Mouse (Mus musculus): Measurements from ENCODE around the gene Lrig3. TPM values are rescaled to one million over a fixed set of nuclear protein-coding genes. Genes with fewer than 3 reads are reported as not detected.

Gene Lrig3
- polyA plus RNA-seq, 1 experiment = 17.9 TPM

- H3K27me3 ChIP-seq (ENCODE audit: control insufficient read depth, insufficient read depth, low read length) = no peaks in the 10 kb centered on the region
- no peak overlapping the region for H3K4me3 ChIP-seq (ENCODE audit: low read depth, low read length)
- no peaks in the 10 kb centered on the region for H3K36me3 ChIP-seq (ENCODE audit: control insufficient read depth, insufficient read depth, low read length)
- peaks cover 10% of the 10 kb centered on the region; the same call in 1 of the 2 replicates for H3K4me1 ChIP-seq (ENCODE audit: control insufficient read depth, insufficient read depth, insufficient read length, low read length)
- H3K27ac ChIP-seq (ENCODE audit: insufficient read depth, low read depth, low read length) = no peak overlapping the region
- WGBS = 72% methylated on average over 15 of the region's 15 CpGs
- no peak for TF ChIP-seq POLR2A (IDR thresholded peaks at IDR 0.05; ENCODE audit: low read depth, low read length)
These were observed 17.0 kb upstream of the Lrig3 start for GRCm38 (mm10) chr10:125948842-125949474.

GRCm38 (mm10) chr10:125951633-125952032, 14.3 kb upstream of the Lrig3 start:
- Histone ChIP-seq H3K27ac (ENCODE audit: insufficient read depth, low read depth, low read length) (no peak overlapping the region), H3K27me3 (ENCODE audit: control insufficient read depth, insufficient read depth, low read length) (no peaks in the 10 kb centered on the region), H3K4me3 (ENCODE audit: low read depth, low read length) (no peak overlapping the region), H3K4me1 (ENCODE audit: control insufficient read depth, insufficient read depth, insufficient read length, low read length) (peaks cover 8% of the 10 kb centered on the region; the same call in 1 of the 2 replicates), H3K36me3 (ENCODE audit: control insufficient read depth, insufficient read depth, low read length) (no peaks in the 10 kb centered on the region)
- no peak for TF ChIP-seq POLR2A (IDR thresholded peaks at IDR 0.05; ENCODE audit: low read depth, low read length)
- TF ChIP-seq CTCF (IDR thresholded peaks at IDR 0.05; ENCODE audit: extremely low read depth, insufficient read length, insufficient replicate concordance, low read depth, low read length) = no peak
- WGBS = 19% methylated on average over 5 of the region's 5 CpGs

- no peak for TF ChIP-seq POLR2A (IDR thresholded peaks at IDR 0.05; ENCODE audit: low read depth, low read length)
- H3K27ac ChIP-seq (ENCODE audit: insufficient read depth, low read depth, low read length) = no peak overlapping the region
- H3K4me3 ChIP-seq (ENCODE audit: low read depth, low read length) = no peak overlapping the region
- peaks cover 8% of the 10 kb centered on the region; the same call in 1 of the 2 replicates for H3K4me1 ChIP-seq (ENCODE audit: control insufficient read depth, insufficient read depth, insufficient read length, low read length)
- WGBS = 25% methylated on average over 7 of the region's 7 CpGs
- no peaks in the 10 kb centered on the region for H3K27me3 ChIP-seq (ENCODE audit: control insufficient read depth, insufficient read depth, low read length)
- H3K36me3 ChIP-seq (ENCODE audit: control insufficient read depth, insufficient read depth, low read length) = no peaks in the 10 kb centered on the region
These were observed 11.6 kb upstream of the Lrig3 start for GRCm38 (mm10) chr10:125954343-125954742.

- no peak overlapping the region for H3K4me3 ChIP-seq (ENCODE audit: low read depth, low read length)
- H3K27ac ChIP-seq (ENCODE audit: insufficient read depth, low read depth, low read length) = no peak overlapping the region
- TF ChIP-seq POLR2A (IDR thresholded peaks at IDR 0.05; ENCODE audit: low read depth, low read length) (no peak), CTCF (IDR thresholded peaks at IDR 0.05; ENCODE audit: extremely low read depth, insufficient read length, insufficient replicate concordance, low read depth, low read length) (no peak)
- no peaks in the 10 kb centered on the region for H3K36me3 ChIP-seq (ENCODE audit: control insufficient read depth, insufficient read depth, low read length)
- H3K4me1 ChIP-seq (ENCODE audit: control insufficient read depth, insufficient read depth, insufficient read length, low read length) = peaks cover 8% of the 10 kb centered on the region; the same call in 1 of the 2 replicates
- 80% methylated on average over 12 of the region's 12 CpGs for WGBS
- H3K27me3 ChIP-seq (ENCODE audit: control insufficient read depth, insufficient read depth, low read length) = no peaks in the 10 kb centered on the region
These were observed 11.0 kb upstream of the Lrig3 start for GRCm38 (mm10) chr10:125954747-125955530.

- no peaks in the 10 kb centered on the region for H3K36me3 ChIP-seq (ENCODE audit: control insufficient read depth, insufficient read depth, low read length)
- WGBS = 18% methylated on average over 9 of the region's 9 CpGs
- TF ChIP-seq POLR2A (IDR thresholded peaks at IDR 0.05; ENCODE audit: low read depth, low read length) (no peak), CTCF (IDR thresholded peaks at IDR 0.05; ENCODE audit: extremely low read depth, insufficient read length, insufficient replicate concordance, low read depth, low read length) (no peak)
- peak overlapping the region; percentile 70 for H3K27ac ChIP-seq (ENCODE audit: insufficient read depth, low read depth, low read length)
- no peaks in the 10 kb centered on the region for H3K27me3 ChIP-seq (ENCODE audit: control insufficient read depth, insufficient read depth, low read length)
- H3K4me3 ChIP-seq (ENCODE audit: low read depth, low read length) = no peak overlapping the region; the same call in 1 of the 2 replicates
- H3K4me1 ChIP-seq (ENCODE audit: control insufficient read depth, insufficient read depth, insufficient read length, low read length) = peaks cover 22% of the 10 kb centered on the region; the same call in 1 of the 2 replicates
These were observed 4.4 kb upstream of the Lrig3 start for GRCm38 (mm10) chr10:125961411-125962107.

GRCm38 (mm10) chr10:125964709-125965108, 1.3 kb upstream of the Lrig3 start:
- Histone ChIP-seq H3K4me1 (ENCODE audit: control insufficient read depth, insufficient read depth, insufficient read length, low read length) (peaks cover 22% of the 10 kb centered on the region; the same call in 1 of the 2 replicates), H3K4me3 (ENCODE audit: low read depth, low read length) (no peak overlapping the region), H3K36me3 (ENCODE audit: control insufficient read depth, insufficient read depth, low read length) (no peaks in the 10 kb centered on the region), H3K27ac (ENCODE audit: insufficient read depth, low read depth, low read length) (peak overlapping the region; percentile 68), H3K27me3 (ENCODE audit: control insufficient read depth, insufficient read depth, low read length) (no peaks in the 10 kb centered on the region)
- TF ChIP-seq POLR2A (IDR thresholded peaks at IDR 0.05; ENCODE audit: low read depth, low read length) (no peak), CTCF (IDR thresholded peaks at IDR 0.05; ENCODE audit: extremely low read depth, insufficient read length, insufficient replicate concordance, low read depth, low read length) (no peak)
- 35% methylated on average over 3 of the region's 3 CpGs for whole genome bisulfite sequencing
